Mouse (Mus musculus): ENCODE measurements around the gene Dhrs11.

Gene Dhrs11

GRCm38 (mm10) chr11:84825261-84825807, 3.5 kb downstream of the Dhrs11 start:
- in situ Hi-C loops (cut with MboI, MseI) = loop anchor here (5.0 kb wide), 1 partner anchor 42 kb away; no protein-coding TSS in a partner anchor

GRCm38 (mm10) chr11:84823484-84823897, 5.3 kb downstream of the Dhrs11 start:
- in situ Hi-C loops (cut with MboI, MseI) = no loop called here

- in situ Hi-C loops (cut with MboI, MseI) = no loop called here
These were observed 6.3 kb downstream of the Dhrs11 start for GRCm38 (mm10) chr11:84822487-84822886.

- in situ Hi-C loops (cut with MboI, MseI) = no loop called here
These were observed 7.5 kb downstream of the Dhrs11 start for GRCm38 (mm10) chr11:84821131-84821770.

- in situ Hi-C loops (cut with MboI, MseI) = no loop called here
These were observed 9.7 kb downstream of the Dhrs11 start, which contains the start of gene Mrm1 for GRCm38 (mm10) chr11:84818961-84819692. TSS of gene Mrm1 (minus strand) at chr11:84819515.

GRCm38 (mm10) chr11:84818085-84818960, 10.5 kb downstream of the Dhrs11 start:
- in situ Hi-C loops (cut with MboI, MseI) = no loop called here

- in situ Hi-C loops (cut with MboI, MseI) = no loop called here
These were observed 11.4 kb downstream of the Dhrs11 start for GRCm38 (mm10) chr11:84817362-84817761.

GRCm38 (mm10) chr11:84813724-84814510, 14.9 kb downstream of the Dhrs11 start:
- in situ Hi-C loops (cut with MboI, MseI) = no loop called here

GRCm38 (mm10) chr11:84804373-84804772, 24.4 kb downstream of the Dhrs11 start:
- in situ Hi-C loops (cut with MboI, MseI) = no loop called here

- in situ Hi-C loops (cut with MboI, MseI) = loop anchor here (5.0 to 10.0 kb wide), 3 partner anchors 185 to 365 kb away; partner anchors contain the start of gene Lhx1
These were observed 31.0 kb downstream of the Dhrs11 start for GRCm38 (mm10) chr11:84797627-84798353.

- in situ Hi-C loops (cut with MboI, MseI) = loop anchor here (5.0 to 10.0 kb wide), 3 partner anchors 185 to 365 kb away; partner anchors contain the start of gene Lhx1
These were observed 31.8 kb downstream of the Dhrs11 start for GRCm38 (mm10) chr11:84797026-84797425.

- in situ Hi-C loops (cut with MboI, MseI) = loop anchor here (5.0 to 10.0 kb wide), 3 partner anchors 182 to 362 kb away; partner anchors contain the start of gene Lhx1
These were observed 34.2 kb downstream of the Dhrs11 start for GRCm38 (mm10) chr11:84794496-84795113.

- in situ Hi-C loops (cut with MboI, MseI) = loop anchor here (10.0 kb wide), 1 partner anchor 269 kb away; the partner anchor contains the start of gene Lhx1
These were observed 35.2 kb downstream of the Dhrs11 start for GRCm38 (mm10) chr11:84793545-84793944.

- in situ Hi-C loops (cut with MboI, MseI) = loop anchor here (10.0 kb wide), 1 partner anchor 266 kb away; the partner anchor contains the start of gene Lhx1
These were observed 38.4 kb downstream of the Dhrs11 start for GRCm38 (mm10) chr11:84790383-84790782.

GRCm38 (mm10) chr11:84780143-84780870, 48.5 kb downstream of the Dhrs11 start:
- in situ Hi-C loops (cut with MboI, MseI) = no loop called here

GRCm38 (mm10) chr11:84775560-84775959, 53.2 kb downstream of the Dhrs11 start:
- in situ Hi-C loops (cut with MboI, MseI) = no loop called here

GRCm38 (mm10) chr11:84774870-84775514, 53.8 kb downstream of the Dhrs11 start:
- in situ Hi-C loops (cut with MboI, MseI) = no loop called here

Measured in T-helper 1 cell (primary cell).